Mouse (Mus musculus): ENCODE data around the gene Macf1.

DNA sequence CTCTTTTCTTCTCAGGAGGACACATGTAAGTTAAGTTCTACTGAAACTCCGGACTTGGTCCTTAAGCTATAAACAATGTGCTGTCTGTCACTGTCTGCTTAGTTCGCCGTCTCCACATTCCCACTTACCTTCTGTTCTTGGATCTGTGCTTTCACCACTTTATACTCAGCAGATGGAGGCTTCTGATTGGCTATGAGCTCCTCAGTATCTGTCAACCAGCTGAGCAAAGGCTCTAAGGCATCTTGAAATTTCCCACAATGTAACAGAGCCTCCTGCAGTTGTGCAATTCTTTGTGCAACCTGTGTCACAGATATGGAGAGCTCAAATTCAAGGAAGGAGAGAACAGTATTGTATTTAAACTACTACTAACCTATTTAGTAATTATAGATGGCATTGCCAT lies 282.9 kb downstream of the Macf1 start:
- no peak for TF ChIP-seq CTCF (IDR thresholded peaks at IDR 0.05; ENCODE audit: extremely low read depth, insufficient read depth, low read length)
- no peak for TF ChIP-seq POLR2A (IDR thresholded peaks at IDR 0.05; ENCODE audit: extremely low read depth, insufficient read depth, low read length)
